Mouse (Mus musculus) ES-E14 (cell line): ENCODE data around the gene Ino80e. TPM values are rescaled to one million over a fixed set of nuclear protein-coding genes. Genes with fewer than 3 reads are reported as not detected.

Experiments used
- DNase-seq: peaks from one replicate; pipeline ENCODE4 v3.0.0-alpha.2; 2013; ENCODE audit warnings: low read depth, low spot score
- H3K27ac ChIP-seq: 2 replicates; pipeline ENCODE4 v1.5.1; 2012; ENCODE audit warnings: low read depth, mild to moderate bottlenecking, low read length, moderate library complexity, mixed read lengths; ENCODE audit not compliant: poor library complexity, insufficient read depth, severe bottlenecking
- H3K36me3 ChIP-seq: 2 replicates; pipeline ENCODE4 v1.6.1; 2012; ENCODE audit warnings: mild to moderate bottlenecking, low read length, moderate library complexity, mixed read lengths; ENCODE audit not compliant: control insufficient read depth, poor library complexity, insufficient read depth, severe bottlenecking
- H3K4me1 ChIP-seq, 2 experiments: fragments of 150-350 bp in 1 of 2; sonication (generic) in 1 of 2; 2 replicates each; pipeline ENCODE4 v1.6.1; 2012; ENCODE audit warnings: low read length in 2 of 2, mild to moderate bottlenecking in 1 of 2, mixed read lengths in 1 of 2; ENCODE audit not compliant: control insufficient read depth in 2 of 2, insufficient read depth in 2 of 2, poor library complexity in 1 of 2
- H3K4me3 ChIP-seq, 2 experiments: fragments of 150-350 bp in 1 of 2; sonication (generic) in 1 of 2; 2 replicates each; pipeline ENCODE4 v1.5.1; 2012; ENCODE audit warnings: low read length in 2 of 2, low read depth in 1 of 2, mild to moderate bottlenecking in 1 of 2, mixed read lengths in 1 of 2; ENCODE audit not compliant: insufficient read depth in 1 of 2, poor library complexity in 1 of 2, severe bottlenecking in 1 of 2
- H3K9ac ChIP-seq: 2 replicates; pipeline ENCODE4 v1.6.1; 2012; ENCODE audit warnings: low read depth, mild to moderate bottlenecking, low read length, mixed read lengths; ENCODE audit not compliant: poor library complexity, insufficient read depth, severe bottlenecking
- H3K9me3 ChIP-seq: fragments of 150-350 bp; sonication (generic); 2 replicates; pipeline ENCODE4 v1.6.1; 2012; ENCODE audit warnings: low read depth, mild to moderate bottlenecking, low read length; ENCODE audit not compliant: control insufficient read depth, insufficient read depth
- CHD2 ChIP-seq: IDR thresholded peaks from 2 replicates; pipeline ENCODE4 v1.6.1; 2014; ENCODE audit warnings: mild to moderate bottlenecking, low read depth, low read length, inconsistent platforms
- HCFC1 ChIP-seq: IDR thresholded peaks from 2 replicates; pipeline ENCODE4 v1.6.1; 2012; ENCODE audit warnings: low read length, inconsistent platforms, borderline replicate concordance; ENCODE audit not compliant: insufficient read depth
- MAFK ChIP-seq: IDR thresholded peaks from 2 replicates; pipeline ENCODE4 v1.6.1; 2014; ENCODE audit warnings: mild to moderate bottlenecking, low read depth, low read length, inconsistent platforms; ENCODE audit not compliant: insufficient read depth
- ZC3H11A ChIP-seq: IDR thresholded peaks from 2 replicates; pipeline ENCODE4 v1.6.1; 2012; ENCODE audit warnings: low read depth, mild to moderate bottlenecking, inconsistent platforms, low read length, borderline replicate concordance
- ZNF384 ChIP-seq: IDR thresholded peaks from 2 replicates; pipeline ENCODE4 v1.6.1; 2012; ENCODE audit warnings: low read depth, low read length, inconsistent platforms
- in situ Hi-C, 2 experiments: fragments of 600-800 bp; cut with MboI; formaldehyde crosslinking; loops; one replicate each; pipeline ENCODE4 v1.15.1; 2025; ENCODE audit warnings: low sequenced_read_pairs in 2 of 2, inconsistent platforms in 1 of 2; ENCODE audit not compliant: unreplicated experiment in 2 of 2
- total RNA-seq: library from RNA; depleted of rRNA; stranded (reverse); fragments of 300-350 nt; gene quantifications from 2 replicates; pipeline ENCODE4 v1.2.3, GENCODE M21; 2012

Gene Ino80e
- total RNA-seq, 1 experiment, result 78.7 TPM

- H3K27ac ChIP-seq, result peak within 1 kb of the TSS; percentile 86
- in situ Hi-C loops, result no loop called here
- H3K9ac ChIP-seq, result peak within 1 kb of the TSS; percentile 87
- peaks cover 11% of the 10 kb centered on the region for H3K36me3 ChIP-seq
- TF ChIP-seq CHD2, result no peak
- peak; percentile 68; the same call in 1 of the 2 replicates for TF ChIP-seq HCFC1
- peak within 1 kb of the TSS; percentile 85 to 91 for H3K4me3 ChIP-seq
- no peaks in the 10 kb centered on the region for H3K9me3 ChIP-seq
- peak; percentile 97 for DNase-seq
- H3K4me1 ChIP-seq, result peaks cover 5 to 9% of the 10 kb centered on the region in 2 experiments; a peak in 3 of 4 replicates
These were observed 22.3 kb upstream of the Ino80e start, which contains the start of gene Taok2 for GRCm38 (mm10) chr7:126884286-126885164. Taok2 (minus strand) TSS chr7:126884703.

GRCm38 (mm10) chr7:126883731-126884181 is 21.6 kb upstream of the Ino80e start:
- TF ChIP-seq HCFC1 (no peak), ZC3H11A (no peak), CHD2 (no peak), MAFK (no peak), ZNF384 (no peak)
- DNase-seq, result no peak
- Histone ChIP-seq H3K4me3 (peak overlapping the region; percentile 85 to 91), H3K36me3 (peaks cover 16% of the 10 kb centered on the region), H3K9ac (peak overlapping the region; percentile 87), H3K4me1 (peaks cover 5 to 8% of the 10 kb centered on the region in 2 experiments; a peak in 3 of 4 replicates), H3K27ac (no peak overlapping the region), H3K9me3 (no peaks in the 10 kb centered on the region)
- in situ Hi-C loops, result no loop called here

- in situ Hi-C loops, result no loop called here
- Histone ChIP-seq H3K9ac (peak overlapping the region; percentile 20; the same call in 1 of the 2 replicates), H3K4me3 (no peak overlapping the region), H3K36me3 (peaks cover 21% of the 10 kb centered on the region), H3K4me1 (peaks cover 5 to 7% of the 10 kb centered on the region in 2 experiments; a peak in 3 of 4 replicates), H3K9me3 (no peaks in the 10 kb centered on the region), H3K27ac (no peak overlapping the region)
- DNase-seq, result no peak
- no peak for TF ChIP-seq ZNF384
- TF ChIP-seq MAFK, result no peak
- TF ChIP-seq ZC3H11A, result no peak
- no peak for TF ChIP-seq HCFC1
- no peak for TF ChIP-seq CHD2
These were observed 18.9 kb upstream of the Ino80e start for GRCm38 (mm10) chr7:126881040-126881439.

- no peak overlapping the region for H3K27ac ChIP-seq
- no peaks in the 10 kb centered on the region for H3K4me1 ChIP-seq
- H3K9me3 ChIP-seq, result no peaks in the 10 kb centered on the region
- peaks cover 45% of the 10 kb centered on the region for H3K36me3 ChIP-seq
- TF ChIP-seq ZC3H11A (no peak), HCFC1 (no peak), CHD2 (no peak), MAFK (no peak), ZNF384 (no peak)
- no peak overlapping the region for H3K4me3 ChIP-seq
- DNase-seq, result no peak
- in situ Hi-C loops, result no loop called here
- no peak overlapping the region for H3K9ac ChIP-seq
These were observed 15.1 kb upstream of the Ino80e start for GRCm38 (mm10) chr7:126877239-126877638.
